Mouse (Mus musculus): ENCODE data around the gene Tspan18.

DNA sequence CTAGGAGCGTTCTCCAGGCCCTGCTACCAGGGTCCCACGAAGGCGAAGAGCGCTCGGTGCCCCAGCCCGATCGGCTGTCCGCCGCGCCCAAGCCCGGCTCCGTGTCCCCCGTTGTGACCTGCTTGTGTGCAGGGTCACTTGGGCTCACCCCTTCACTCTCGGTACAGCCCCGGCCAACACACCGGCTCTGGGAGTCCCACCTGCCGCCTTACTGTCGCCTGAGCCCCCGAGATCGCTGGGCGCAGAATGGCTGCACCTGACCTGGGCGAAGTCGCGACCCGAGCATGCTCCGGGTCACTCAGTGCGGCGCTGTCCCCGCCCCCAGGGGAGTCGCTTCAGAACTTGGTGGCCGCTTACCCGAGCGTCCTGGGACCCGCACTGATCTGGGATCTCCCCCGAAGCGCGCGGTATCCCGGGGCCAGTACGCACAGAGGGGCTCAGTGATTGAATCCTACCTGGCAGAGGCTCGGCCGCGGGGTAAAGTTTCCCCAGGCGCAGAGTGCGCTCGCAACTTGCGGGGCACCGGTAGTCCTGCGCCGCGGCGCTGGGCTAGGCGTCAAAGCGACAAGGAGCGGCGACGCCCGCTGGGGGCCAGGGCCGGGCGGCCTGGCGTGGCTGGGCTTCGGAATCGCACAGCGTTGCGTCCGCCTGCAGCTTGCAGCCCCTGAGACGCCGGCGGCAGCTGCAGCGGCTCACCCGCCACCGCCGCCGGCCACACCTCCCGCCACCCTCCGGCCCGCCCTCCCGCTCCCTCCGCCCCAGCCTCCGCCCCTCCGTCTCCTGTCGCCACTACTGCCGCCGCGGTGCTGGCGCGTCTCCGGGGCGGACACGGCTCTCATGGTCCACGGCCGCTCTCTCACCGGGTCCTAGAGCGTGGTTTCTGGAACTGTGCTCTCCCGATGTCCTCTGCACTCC, at the start of gene Tspan18:
- TF ChIP-seq CTCF (conservative IDR thresholded peaks at IDR 0.05; ENCODE audit: low read length) (no peak), POU5F1 (IDR thresholded peaks at IDR 0.05; ENCODE audit: borderline replicate concordance, low read length) (no peak), NANOG (IDR thresholded peaks at IDR 0.05; ENCODE audit: borderline replicate concordance, low read length) (no peak)
